Mouse (Mus musculus): Measurements from ENCODE around the gene A530064D06Rik. TPM values are rescaled to one million over a fixed set of nuclear protein-coding genes. Genes with fewer than 3 reads are reported as not detected.

A530064D06Rik gene
- polyA plus RNA-seq, 1 experiment, result 0.07 TPM

- Histone ChIP-seq H3K4me3 (ENCODE audit: control insufficient read depth, low read depth, low read length) (no peak overlapping the region), H3K27me3 (ENCODE audit: control insufficient read depth, insufficient read depth, low read length) (no peaks in the 10 kb centered on the region), H3K27ac (ENCODE audit: control insufficient read depth, insufficient read depth, low read depth, low read length) (no peak overlapping the region), H3K4me1 (ENCODE audit: control insufficient read depth, insufficient read depth, low read length) (no peaks in the 10 kb centered on the region), H3K36me3 (ENCODE audit: control insufficient read depth, insufficient read depth, low read length) (no peaks in the 10 kb centered on the region)
- TF ChIP-seq POLR2A (IDR thresholded peaks at IDR 0.05; ENCODE audit: control insufficient read depth, low read depth, low read length) (no peak), CTCF (IDR thresholded peaks at IDR 0.05; ENCODE audit: control insufficient read depth, insufficient read depth, insufficient replicate concordance, low read depth, low read length) (no peak)
Measured at GRCm38 (mm10) chr17:48157382-48158076, 9.5 kb downstream of the A530064D06Rik start.

GRCm38 (mm10) chr17:48146120-48146519 lies 21.0 kb downstream of the A530064D06Rik start, which contains the start of gene 9830107B12Rik:
9830107B12Rik (minus strand) TSS chr17:48146268.
- no peak within 1 kb of the TSS for H3K4me3 ChIP-seq (ENCODE audit: control insufficient read depth, low read depth, low read length)
- no peaks in the 10 kb centered on the region for H3K36me3 ChIP-seq (ENCODE audit: control insufficient read depth, insufficient read depth, low read length)
- H3K4me1 ChIP-seq (ENCODE audit: control insufficient read depth, insufficient read depth, low read length), result no peaks in the 10 kb centered on the region; the same call in 1 of the 2 replicates
- no peak within 1 kb of the TSS for H3K27ac ChIP-seq (ENCODE audit: control insufficient read depth, insufficient read depth, low read depth, low read length)
- no peaks in the 10 kb centered on the region for H3K27me3 ChIP-seq (ENCODE audit: control insufficient read depth, insufficient read depth, low read length)
- TF ChIP-seq POLR2A (IDR thresholded peaks at IDR 0.05; ENCODE audit: control insufficient read depth, low read depth, low read length) (no peak), CTCF (IDR thresholded peaks at IDR 0.05; ENCODE audit: control insufficient read depth, insufficient read depth, insufficient replicate concordance, low read depth, low read length) (no peak)

GRCm38 (mm10) chr17:48132810-48133209 lies 34.3 kb downstream of the A530064D06Rik start:
- Histone ChIP-seq H3K4me1 (ENCODE audit: control insufficient read depth, insufficient read depth, low read length) (no peaks in the 10 kb centered on the region), H3K27ac (ENCODE audit: control insufficient read depth, insufficient read depth, low read depth, low read length) (no peak overlapping the region), H3K4me3 (ENCODE audit: control insufficient read depth, low read depth, low read length) (no peak overlapping the region), H3K36me3 (ENCODE audit: control insufficient read depth, insufficient read depth, low read length) (no peaks in the 10 kb centered on the region), H3K27me3 (ENCODE audit: control insufficient read depth, insufficient read depth, low read length) (no peaks in the 10 kb centered on the region)
- TF ChIP-seq POLR2A (IDR thresholded peaks at IDR 0.05; ENCODE audit: control insufficient read depth, low read depth, low read length) (no peak), CTCF (IDR thresholded peaks at IDR 0.05; ENCODE audit: control insufficient read depth, insufficient read depth, insufficient replicate concordance, low read depth, low read length) (no peak)

GRCm38 (mm10) chr17:48120456-48120855 lies 46.6 kb downstream of the A530064D06Rik start:
- Histone ChIP-seq H3K36me3 (ENCODE audit: control insufficient read depth, insufficient read depth, low read length) (no peaks in the 10 kb centered on the region), H3K4me3 (ENCODE audit: control insufficient read depth, low read depth, low read length) (peak overlapping the region; percentile 39), H3K4me1 (ENCODE audit: control insufficient read depth, insufficient read depth, low read length) (peaks cover 6% of the 10 kb centered on the region), H3K27ac (ENCODE audit: control insufficient read depth, insufficient read depth, low read depth, low read length) (peak overlapping the region; percentile 51; the same call in 1 of the 2 replicates), H3K27me3 (ENCODE audit: control insufficient read depth, insufficient read depth, low read length) (no peaks in the 10 kb centered on the region)
- TF ChIP-seq POLR2A (IDR thresholded peaks at IDR 0.05; ENCODE audit: control insufficient read depth, low read depth, low read length), result no peak
- no peak for TF ChIP-seq CTCF (IDR thresholded peaks at IDR 0.05; ENCODE audit: control insufficient read depth, insufficient read depth, insufficient replicate concordance, low read depth, low read length)

- no peaks in the 10 kb centered on the region for H3K27me3 ChIP-seq (ENCODE audit: control insufficient read depth, insufficient read depth, low read length)
- peaks cover 6% of the 10 kb centered on the region for H3K4me1 ChIP-seq (ENCODE audit: control insufficient read depth, insufficient read depth, low read length)
- no peak overlapping the region for H3K4me3 ChIP-seq (ENCODE audit: control insufficient read depth, low read depth, low read length)
- H3K36me3 ChIP-seq (ENCODE audit: control insufficient read depth, insufficient read depth, low read length), result no peaks in the 10 kb centered on the region
- H3K27ac ChIP-seq (ENCODE audit: control insufficient read depth, insufficient read depth, low read depth, low read length), result no peak overlapping the region
- TF ChIP-seq POLR2A (IDR thresholded peaks at IDR 0.05; ENCODE audit: control insufficient read depth, low read depth, low read length), result no peak
- TF ChIP-seq CTCF (IDR thresholded peaks at IDR 0.05; ENCODE audit: control insufficient read depth, insufficient read depth, insufficient replicate concordance, low read depth, low read length), result peak; percentile 83; the same call in 1 of the 2 replicates
Measured at GRCm38 (mm10) chr17:48119656-48120055, 47.4 kb downstream of the A530064D06Rik start.

GRCm38 (mm10) chr17:48118570-48118969 lies 48.5 kb downstream of the A530064D06Rik start:
- Histone ChIP-seq H3K27ac (ENCODE audit: control insufficient read depth, insufficient read depth, low read depth, low read length) (no peak overlapping the region), H3K4me3 (ENCODE audit: control insufficient read depth, low read depth, low read length) (no peak overlapping the region), H3K27me3 (ENCODE audit: control insufficient read depth, insufficient read depth, low read length) (no peaks in the 10 kb centered on the region), H3K36me3 (ENCODE audit: control insufficient read depth, insufficient read depth, low read length) (no peaks in the 10 kb centered on the region), H3K4me1 (ENCODE audit: control insufficient read depth, insufficient read depth, low read length) (peaks cover 6% of the 10 kb centered on the region)
- TF ChIP-seq CTCF (IDR thresholded peaks at IDR 0.05; ENCODE audit: control insufficient read depth, insufficient read depth, insufficient replicate concordance, low read depth, low read length) (no peak), POLR2A (IDR thresholded peaks at IDR 0.05; ENCODE audit: control insufficient read depth, low read depth, low read length) (no peak)

GRCm38 (mm10) chr17:48110547-48111287 lies 56.4 kb downstream of the A530064D06Rik start:
- TF ChIP-seq CTCF (IDR thresholded peaks at IDR 0.05; ENCODE audit: control insufficient read depth, insufficient read depth, insufficient replicate concordance, low read depth, low read length) (peak; percentile 64; the same call in 1 of the 2 replicates), POLR2A (IDR thresholded peaks at IDR 0.05; ENCODE audit: control insufficient read depth, low read depth, low read length) (no peak)
- Histone ChIP-seq H3K36me3 (ENCODE audit: control insufficient read depth, insufficient read depth, low read length) (no peaks in the 10 kb centered on the region), H3K4me3 (ENCODE audit: control insufficient read depth, low read depth, low read length) (no peak overlapping the region), H3K27me3 (ENCODE audit: control insufficient read depth, insufficient read depth, low read length) (no peaks in the 10 kb centered on the region), H3K27ac (ENCODE audit: control insufficient read depth, insufficient read depth, low read depth, low read length) (no peak overlapping the region), H3K4me1 (ENCODE audit: control insufficient read depth, insufficient read depth, low read length) (no peaks in the 10 kb centered on the region)
